Mouse (Mus musculus): Measurements from ENCODE around the gene Nccrp1. TPM values are rescaled to one million over a fixed set of nuclear protein-coding genes. Genes with fewer than 3 reads are reported as not detected.

The Nccrp1 gene
- polyA plus RNA-seq, 1 experiment, result not detected

GRCm38 (mm10) chr7:28573236-28573635 is 26.2 kb upstream of the Nccrp1 start:
- WGBS, result 94% methylated on average over 3 of the region's 3 CpGs
- no peak for TF ChIP-seq CTCF (IDR thresholded peaks at IDR 0.05; ENCODE audit: insufficient read depth, low read depth, low read length)
- no peak for TF ChIP-seq POLR2A (IDR thresholded peaks at IDR 0.05; ENCODE audit: insufficient read depth, low read depth, low read length)
- H3K4me1 ChIP-seq (ENCODE audit: control insufficient read depth, insufficient read depth, low read length), result peaks cover 38% of the 10 kb centered on the region
- H3K27ac ChIP-seq (ENCODE audit: insufficient read depth, low read depth, low read length), result no peak overlapping the region
- H3K4me3 ChIP-seq (ENCODE audit: insufficient read depth, low read depth, low read length), result no peak overlapping the region

GRCm38 (mm10) chr7:28572689-28573088 is 25.6 kb upstream of the Nccrp1 start:
- H3K4me3 ChIP-seq (ENCODE audit: insufficient read depth, low read depth, low read length), result no peak overlapping the region
- WGBS, result 94% methylated on average over 5 of the region's 5 CpGs
- H3K4me1 ChIP-seq (ENCODE audit: control insufficient read depth, insufficient read depth, low read length), result peaks cover 40% of the 10 kb centered on the region
- no peak overlapping the region for H3K27ac ChIP-seq (ENCODE audit: insufficient read depth, low read depth, low read length)
- TF ChIP-seq CTCF (IDR thresholded peaks at IDR 0.05; ENCODE audit: insufficient read depth, low read depth, low read length) (no peak), POLR2A (IDR thresholded peaks at IDR 0.05; ENCODE audit: insufficient read depth, low read depth, low read length) (no peak)

- 47% methylated on average over 5 of the region's 5 CpGs for WGBS
- Histone ChIP-seq H3K4me1 (ENCODE audit: control insufficient read depth, insufficient read depth, low read length) (peaks cover 40% of the 10 kb centered on the region), H3K4me3 (ENCODE audit: insufficient read depth, low read depth, low read length) (no peak overlapping the region), H3K27ac (ENCODE audit: insufficient read depth, low read depth, low read length) (no peak overlapping the region)
- TF ChIP-seq CTCF (IDR thresholded peaks at IDR 0.05; ENCODE audit: insufficient read depth, low read depth, low read length), result no peak
- no peak for TF ChIP-seq POLR2A (IDR thresholded peaks at IDR 0.05; ENCODE audit: insufficient read depth, low read depth, low read length)
Observed at GRCm38 (mm10) chr7:28570982-28571682, 24.1 kb upstream of the Nccrp1 start.

GRCm38 (mm10) chr7:28570291-28570981 is 23.4 kb upstream of the Nccrp1 start:
- no peak overlapping the region for H3K27ac ChIP-seq (ENCODE audit: insufficient read depth, low read depth, low read length)
- TF ChIP-seq CTCF (IDR thresholded peaks at IDR 0.05; ENCODE audit: insufficient read depth, low read depth, low read length), result no peak
- no peak for TF ChIP-seq POLR2A (IDR thresholded peaks at IDR 0.05; ENCODE audit: insufficient read depth, low read depth, low read length)
- WGBS, result 61% methylated on average over 12 of the region's 12 CpGs
- peaks cover 46% of the 10 kb centered on the region for H3K4me1 ChIP-seq (ENCODE audit: control insufficient read depth, insufficient read depth, low read length)
- H3K4me3 ChIP-seq (ENCODE audit: insufficient read depth, low read depth, low read length), result no peak overlapping the region

GRCm38 (mm10) chr7:28568253-28568652 is 21.2 kb upstream of the Nccrp1 start:
- TF ChIP-seq CTCF (IDR thresholded peaks at IDR 0.05; ENCODE audit: insufficient read depth, low read depth, low read length) (peak; percentile 77), POLR2A (IDR thresholded peaks at IDR 0.05; ENCODE audit: insufficient read depth, low read depth, low read length) (no peak)
- H3K4me3 ChIP-seq (ENCODE audit: insufficient read depth, low read depth, low read length), result no peak overlapping the region

GRCm38 (mm10) chr7:28567539-28567938 is 20.5 kb upstream of the Nccrp1 start:
- Histone ChIP-seq H3K4me3 (ENCODE audit: insufficient read depth, low read depth, low read length) (no peak overlapping the region), H3K27ac (ENCODE audit: insufficient read depth, low read depth, low read length) (no peak overlapping the region), H3K4me1 (ENCODE audit: control insufficient read depth, insufficient read depth, low read length) (peaks cover 60% of the 10 kb centered on the region)
- TF ChIP-seq POLR2A (IDR thresholded peaks at IDR 0.05; ENCODE audit: insufficient read depth, low read depth, low read length) (no peak), CTCF (IDR thresholded peaks at IDR 0.05; ENCODE audit: insufficient read depth, low read depth, low read length) (no peak)
- WGBS, result 87% methylated on average over 4 of the region's 4 CpGs

More at GRCm38 (mm10) chr7:28568253-28568652, 21.2 kb upstream of the Nccrp1 start:
- H3K27ac ChIP-seq (ENCODE audit: insufficient read depth, low read depth, low read length), result no peak overlapping the region
- peaks cover 60% of the 10 kb centered on the region for H3K4me1 ChIP-seq (ENCODE audit: control insufficient read depth, insufficient read depth, low read length)

- whole genome bisulfite sequencing, result 27% methylated on average over 5 of the region's 5 CpGs
- H3K4me3 ChIP-seq (ENCODE audit: insufficient read depth, low read depth, low read length), result no peak overlapping the region
- peaks cover 46% of the 10 kb centered on the region for H3K4me1 ChIP-seq (ENCODE audit: control insufficient read depth, insufficient read depth, low read length)
- TF ChIP-seq CTCF (IDR thresholded peaks at IDR 0.05; ENCODE audit: insufficient read depth, low read depth, low read length), result no peak
- no peak for TF ChIP-seq POLR2A (IDR thresholded peaks at IDR 0.05; ENCODE audit: insufficient read depth, low read depth, low read length)
- peak overlapping the region; percentile 38 for H3K27ac ChIP-seq (ENCODE audit: insufficient read depth, low read depth, low read length)
Observed at GRCm38 (mm10) chr7:28565407-28565806, 18.4 kb upstream of the Nccrp1 start.

GRCm38 (mm10) chr7:28562951-28563350 is 15.9 kb upstream of the Nccrp1 start:
- no peak overlapping the region for H3K27ac ChIP-seq (ENCODE audit: insufficient read depth, low read depth, low read length)
- H3K4me3 ChIP-seq (ENCODE audit: insufficient read depth, low read depth, low read length), result no peak overlapping the region
- H3K4me1 ChIP-seq (ENCODE audit: control insufficient read depth, insufficient read depth, low read length), result peaks cover 34% of the 10 kb centered on the region
- WGBS, result 96% methylated on average over 13 of the region's 13 CpGs
- TF ChIP-seq POLR2A (IDR thresholded peaks at IDR 0.05; ENCODE audit: insufficient read depth, low read depth, low read length) (no peak), CTCF (IDR thresholded peaks at IDR 0.05; ENCODE audit: insufficient read depth, low read depth, low read length) (no peak)

GRCm38 (mm10) chr7:28562371-28562770 is 15.3 kb upstream of the Nccrp1 start:
- 94% methylated on average over 13 of the region's 13 CpGs for WGBS
- peaks cover 29% of the 10 kb centered on the region for H3K4me1 ChIP-seq (ENCODE audit: control insufficient read depth, insufficient read depth, low read length)
- no peak overlapping the region for H3K4me3 ChIP-seq (ENCODE audit: insufficient read depth, low read depth, low read length)
- no peak for TF ChIP-seq POLR2A (IDR thresholded peaks at IDR 0.05; ENCODE audit: insufficient read depth, low read depth, low read length)
- no peak overlapping the region for H3K27ac ChIP-seq (ENCODE audit: insufficient read depth, low read depth, low read length)
